Mouse (Mus musculus): Measurements from ENCODE around the gene Dlg2. TPM values are rescaled to one million over a fixed set of nuclear protein-coding genes. Genes with fewer than 3 reads are reported as not detected.

Gene Dlg2
- total RNA-seq, 2 experiments from 2014 or later: 394 to 431 TPM

DNA sequence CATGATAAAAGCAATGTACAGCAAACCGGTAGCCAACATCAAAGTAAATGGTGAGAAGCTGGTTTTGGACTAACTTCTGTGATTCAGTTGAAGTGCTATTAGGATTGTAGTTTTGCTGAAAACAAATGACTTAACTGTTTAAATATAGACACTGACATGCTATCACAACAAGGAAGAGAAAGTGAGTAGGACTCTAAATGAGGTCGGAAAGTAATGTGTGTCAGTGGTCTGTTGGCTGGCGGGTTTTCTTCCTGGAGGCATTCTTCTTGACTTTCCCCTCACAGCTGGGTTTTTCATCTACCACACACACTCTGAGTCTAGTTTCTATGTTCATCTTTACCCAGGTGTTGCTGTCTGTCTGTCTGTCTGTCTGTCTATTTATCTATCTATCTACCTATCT, 1771.1 kb downstream of the Dlg2 start:
- intact Hi-C loops (cut with DNase I): no loop called here
- DNase-seq (ENCODE audit: low spot score in 2 of 2): no peak

DNA sequence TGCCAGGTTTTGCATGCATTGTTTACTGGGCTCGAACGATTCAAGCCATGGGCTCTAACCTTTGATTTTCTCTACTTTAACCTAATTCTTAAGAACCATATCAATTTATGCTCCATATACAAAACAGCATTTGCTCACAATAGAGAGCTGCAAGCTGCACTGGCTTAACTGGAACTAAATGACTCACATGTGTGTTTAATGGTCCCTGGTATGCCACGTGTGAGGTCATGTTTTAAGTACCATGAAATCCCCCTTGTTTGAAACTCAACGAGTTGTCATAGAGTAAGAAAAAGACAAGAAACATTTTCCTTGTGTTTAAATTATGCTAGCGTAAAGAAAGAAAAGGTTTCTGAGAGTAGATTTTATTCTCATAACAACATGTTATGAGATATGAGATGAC, 1772.1 kb downstream of the Dlg2 start:
- intact Hi-C loops (cut with DNase I): no loop called here
- DNase-seq (ENCODE audit: low spot score in 2 of 2): no peak

DNA sequence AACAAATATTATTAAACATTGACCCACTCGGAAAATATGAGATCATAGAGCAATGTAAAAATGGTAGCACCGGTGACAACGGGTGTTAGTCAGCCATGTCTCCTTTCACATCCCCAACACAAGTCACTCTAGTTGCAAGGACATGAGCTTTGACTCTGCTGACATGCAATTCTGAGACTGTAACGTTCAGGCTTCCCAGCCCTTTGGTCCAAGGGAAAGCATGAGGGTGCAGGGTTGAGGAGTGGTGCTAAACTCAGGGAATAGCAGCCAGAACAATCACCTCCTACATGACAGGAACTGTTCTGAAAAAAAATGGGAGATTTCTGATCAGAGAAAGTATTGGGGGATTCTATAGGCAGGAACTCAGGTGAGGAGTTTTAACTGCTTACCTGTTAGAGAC, 1781.7 kb downstream of the Dlg2 start:
- intact Hi-C loops (cut with DNase I): no loop called here
- no peak for DNase-seq (ENCODE audit: low spot score in 2 of 2)

DNA sequence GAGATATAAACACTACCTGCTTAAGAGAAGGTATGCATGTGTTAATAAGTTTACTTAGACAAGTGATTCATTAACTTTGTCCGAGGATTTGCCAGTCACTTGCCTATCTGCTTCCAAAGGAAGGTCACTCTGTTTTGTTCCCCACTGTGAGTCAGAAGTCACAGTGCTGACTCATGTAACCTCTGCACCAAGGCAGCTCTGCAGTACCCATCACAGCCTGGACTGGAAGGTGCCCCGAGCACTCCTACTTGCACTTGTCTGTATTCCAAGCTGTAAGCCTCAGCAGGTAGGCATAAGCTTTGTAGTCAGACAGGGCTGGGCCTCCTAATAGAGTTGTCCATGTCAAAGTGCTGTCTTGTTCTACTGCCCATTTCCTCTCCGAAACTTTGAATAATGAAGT, 1782.2 kb downstream of the Dlg2 start:
- intact Hi-C loops (cut with DNase I): no loop called here
- no peak for DNase-seq (ENCODE audit: low spot score in 2 of 2)

DNA sequence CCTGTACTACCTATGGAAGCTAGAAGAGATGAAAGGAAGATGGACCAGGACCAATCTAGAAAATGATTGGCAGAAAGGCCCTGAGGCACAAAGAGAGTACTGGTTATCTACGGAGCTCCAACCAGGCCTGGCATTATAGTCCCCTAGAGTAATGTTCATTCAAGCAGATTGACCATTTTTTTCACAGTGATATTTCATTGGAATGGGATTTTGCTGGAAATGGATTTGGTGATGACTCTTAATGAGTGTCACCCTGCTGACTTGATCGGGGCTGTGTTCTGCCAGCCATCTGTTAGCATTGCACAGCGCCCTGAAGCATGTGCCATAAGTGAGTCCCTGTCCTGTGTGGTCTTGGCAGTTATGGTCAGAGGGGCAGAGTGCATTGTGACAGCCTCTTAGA, 1787.9 kb downstream of the Dlg2 start:
- DNase-seq (ENCODE audit: low spot score in 2 of 2): no peak
- intact Hi-C loops (cut with DNase I): no loop called here

DNA sequence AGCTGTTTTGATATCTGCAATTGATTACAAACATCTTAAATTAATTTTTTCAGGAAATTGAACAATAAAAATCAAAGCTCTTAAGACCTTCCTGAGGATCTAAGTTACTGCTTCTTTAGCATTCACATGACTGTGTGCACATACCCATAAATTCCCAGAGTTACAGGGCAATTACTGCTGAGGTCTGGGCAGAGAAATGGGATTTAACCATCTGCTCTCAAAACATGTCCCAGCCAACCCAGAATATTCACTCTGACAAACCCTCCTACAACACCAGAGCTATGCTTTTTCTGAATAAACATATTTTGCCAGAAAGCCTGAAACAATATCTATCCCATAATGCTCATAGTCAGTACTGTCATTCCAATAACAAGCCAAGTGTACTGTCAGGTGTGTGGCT, 1788.5 kb downstream of the Dlg2 start:
- intact Hi-C loops (cut with DNase I): no loop called here

DNA sequence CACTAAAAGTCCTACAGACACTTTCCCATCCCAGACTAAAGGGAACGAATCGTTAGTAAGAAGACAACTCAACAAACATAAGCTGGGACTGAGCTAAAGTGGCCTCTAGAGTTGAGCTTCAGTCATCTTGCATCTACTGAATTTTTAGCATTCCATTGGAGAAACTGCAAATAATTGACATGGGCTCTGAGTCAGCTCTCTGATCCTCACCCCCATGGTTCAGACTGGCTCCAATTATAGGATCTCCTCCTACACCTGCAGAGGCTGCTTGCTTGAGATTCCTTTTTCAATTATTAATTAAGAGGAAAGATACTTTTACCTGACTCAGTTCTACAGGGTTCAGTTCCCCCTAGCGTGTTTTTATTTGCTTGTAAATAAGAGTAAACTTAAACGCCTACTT, 1798.9 kb downstream of the Dlg2 start:
- DNase-seq (ENCODE audit: low spot score in 2 of 2): no peak
- intact Hi-C loops (cut with DNase I): no loop called here

More for the DNA sequence above, 1788.5 kb downstream of the Dlg2 start:
- DNase-seq (ENCODE audit: low spot score in 2 of 2): no peak

DNA sequence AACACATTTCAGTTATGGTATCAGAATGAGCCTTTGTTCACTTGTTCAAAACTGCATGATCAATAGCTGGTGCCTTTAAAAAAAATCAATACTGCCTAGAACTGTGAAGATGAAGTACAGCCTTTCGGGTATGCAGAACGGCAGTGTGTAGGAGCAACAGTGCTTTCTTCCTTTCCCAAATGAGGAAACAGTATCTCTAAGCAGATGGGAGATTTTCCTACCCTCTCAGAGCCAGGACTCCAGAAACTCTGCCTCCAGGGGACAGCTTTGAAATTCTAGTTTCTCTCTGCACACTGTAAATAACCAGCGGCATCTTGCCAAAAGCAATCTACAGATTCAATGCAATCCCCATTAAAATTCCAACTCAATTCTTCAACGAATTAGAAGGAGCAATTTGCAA, 1801.2 kb downstream of the Dlg2 start:
- DNase-seq (ENCODE audit: low spot score in 2 of 2): peak; percentile 52
- intact Hi-C loops (cut with DNase I): no loop called here

DNA sequence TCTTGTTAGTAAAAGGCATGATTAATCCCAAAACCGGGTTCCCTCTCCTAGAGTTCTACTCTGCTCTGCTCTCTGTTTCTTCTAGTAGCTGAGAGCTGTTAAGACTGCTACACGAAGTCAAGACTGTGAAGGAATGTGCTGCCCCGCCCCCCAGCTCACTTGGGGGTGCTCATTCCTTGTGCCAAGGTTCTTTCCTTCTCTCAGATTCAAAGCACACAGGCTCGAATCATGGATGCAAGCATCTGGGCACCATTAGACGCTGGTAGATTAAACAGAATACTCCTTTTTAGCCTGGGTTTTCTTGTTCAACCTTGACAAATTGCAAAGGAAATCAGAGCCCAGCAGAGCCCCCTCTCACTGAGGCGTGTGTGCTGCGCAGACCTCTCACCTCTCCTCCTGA, 1804.5 kb downstream of the Dlg2 start:
- no peak for DNase-seq (ENCODE audit: low spot score in 2 of 2)
- intact Hi-C loops (cut with DNase I): no loop called here

DNA sequence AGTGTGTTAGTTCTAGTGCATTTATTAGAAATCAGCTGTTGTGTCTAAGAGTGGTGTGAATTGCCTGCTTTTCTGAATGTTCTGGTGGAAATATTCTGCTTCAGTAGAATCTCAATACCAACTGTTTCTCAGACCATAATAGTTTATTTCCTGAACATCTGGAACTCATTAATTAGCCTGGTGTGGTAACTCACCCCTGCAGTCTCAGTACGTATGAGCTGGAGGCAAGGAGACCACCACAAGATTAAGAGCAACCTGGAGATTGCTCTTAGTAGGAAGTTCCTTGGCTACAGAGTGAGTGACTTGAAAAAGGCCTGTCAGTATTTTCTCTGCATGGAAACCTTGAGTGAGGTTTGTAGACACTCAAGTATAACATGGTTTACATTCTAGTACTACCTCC, 1810.6 kb downstream of the Dlg2 start:
- no peak for DNase-seq (ENCODE audit: low spot score in 2 of 2)
- intact Hi-C loops (cut with DNase I): no loop called here

DNA sequence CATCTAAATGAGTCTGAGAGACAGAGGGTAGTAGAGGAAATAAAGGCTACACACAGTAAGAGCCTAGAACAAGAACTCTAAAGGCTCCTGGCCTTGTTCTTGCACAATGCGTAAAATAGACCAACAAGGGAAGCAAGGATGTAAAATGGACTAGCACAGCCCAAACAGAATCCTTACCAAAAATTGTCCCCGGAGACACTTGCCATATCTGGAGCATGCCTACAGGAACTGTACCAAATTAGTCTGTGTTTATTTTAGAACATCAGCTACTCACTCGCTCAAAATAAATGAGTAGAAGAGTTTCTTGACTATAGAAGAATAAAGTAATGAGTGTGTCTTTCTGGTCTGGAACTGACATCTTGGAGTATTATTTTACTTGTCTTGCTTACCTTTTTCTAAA, 1812.3 kb downstream of the Dlg2 start:
- peak in 1 of 2 experiments; percentile 24 for DNase-seq (ENCODE audit: low spot score in 2 of 2)
- intact Hi-C loops (cut with DNase I): no loop called here

DNA sequence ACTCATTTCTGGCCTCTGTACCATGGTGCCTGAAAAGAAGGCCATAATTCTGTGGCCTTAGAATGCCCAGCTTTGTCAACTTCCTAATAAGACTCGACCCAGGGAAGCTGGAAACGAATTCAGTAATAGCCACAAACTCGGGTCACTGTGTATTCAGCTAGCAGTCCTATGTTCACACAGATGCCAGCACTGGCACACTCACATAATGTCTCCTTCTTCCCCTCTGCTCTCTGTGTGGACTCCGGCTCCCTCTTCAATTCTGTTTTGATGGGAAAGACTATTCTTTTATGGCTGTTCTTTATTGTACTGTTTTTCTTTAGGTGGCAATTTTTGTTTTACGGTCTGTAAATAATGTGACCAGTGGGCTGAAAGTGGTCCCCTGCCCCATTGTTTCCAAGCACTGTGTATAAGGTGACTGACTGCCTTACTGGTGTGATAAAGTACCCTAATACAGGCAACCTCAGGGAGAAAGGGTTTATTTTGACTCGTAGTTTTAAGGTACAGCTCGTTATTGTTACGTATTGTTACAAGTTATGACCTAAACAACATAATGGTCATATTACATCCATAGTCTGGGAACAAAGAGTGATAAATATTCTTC, 1816.5 kb downstream of the Dlg2 start:
- DNase-seq (ENCODE audit: low spot score in 2 of 2): no peak
- intact Hi-C loops (cut with DNase I): no loop called here

DNA sequence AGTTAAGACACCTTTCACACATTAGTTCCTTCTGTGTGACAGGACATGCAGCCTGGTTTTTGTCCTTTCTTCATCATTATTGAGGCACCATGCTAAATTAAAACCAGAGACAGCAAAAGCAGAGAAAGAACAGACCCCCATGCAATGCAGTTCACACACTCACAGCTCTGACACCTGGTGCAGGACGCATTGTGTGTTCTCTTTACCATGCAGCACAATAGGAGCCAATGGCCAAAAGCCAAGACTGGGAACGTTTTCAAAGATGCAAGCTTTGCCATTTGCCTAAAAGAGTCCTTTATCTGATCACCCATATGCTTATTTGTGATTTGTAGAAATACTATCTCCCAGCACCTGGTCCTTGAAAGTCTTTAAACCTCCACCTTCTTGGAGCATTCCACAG, 1824.6 kb downstream of the Dlg2 start:
- DNase-seq (ENCODE audit: low spot score in 2 of 2): no peak
- intact Hi-C loops (cut with DNase I): no loop called here

DNA sequence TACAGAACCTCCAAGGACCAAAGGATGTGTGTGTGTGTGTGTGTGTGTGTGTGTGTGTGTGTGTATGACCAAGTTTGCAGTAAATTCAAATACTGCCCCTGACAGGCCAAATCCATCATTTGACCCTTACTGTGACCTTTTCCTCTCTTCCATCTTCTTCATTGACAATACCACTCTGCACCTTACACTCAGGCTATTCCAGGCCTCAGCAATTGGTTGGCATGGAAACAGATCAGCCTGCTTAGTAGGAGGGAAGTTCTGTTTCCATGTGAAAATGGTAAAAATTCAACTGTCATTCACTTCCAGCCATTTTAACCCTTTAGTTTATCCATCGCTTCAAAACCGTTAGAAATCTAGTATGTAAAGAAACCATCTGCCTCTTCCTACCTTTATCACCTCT, 1831.2 kb downstream of the Dlg2 start:
- peak in 1 of 2 experiments; percentile 38 for DNase-seq (ENCODE audit: low spot score in 2 of 2)
- intact Hi-C loops (cut with DNase I): no loop called here

DNA sequence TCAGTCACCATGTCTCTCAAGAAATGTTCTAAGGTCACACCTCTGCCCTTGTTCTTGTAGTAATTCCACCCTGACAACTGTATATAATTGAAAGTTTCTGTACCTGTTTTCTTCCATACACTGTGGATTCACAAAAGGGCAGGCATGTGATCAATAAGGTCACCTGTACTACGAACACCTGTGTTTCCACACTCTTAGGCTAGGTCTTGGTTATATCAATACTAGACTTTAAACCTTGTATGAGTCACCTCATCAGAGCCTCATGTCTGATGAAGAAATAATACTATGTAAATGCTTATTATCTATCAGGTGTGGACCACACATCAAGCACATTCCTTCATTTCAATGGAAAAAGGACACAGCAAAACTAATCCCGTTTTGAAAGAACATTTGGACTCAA, 1831.7 kb downstream of the Dlg2 start:
- intact Hi-C loops (cut with DNase I): no loop called here
- DNase-seq (ENCODE audit: low spot score in 2 of 2): no peak

DNA sequence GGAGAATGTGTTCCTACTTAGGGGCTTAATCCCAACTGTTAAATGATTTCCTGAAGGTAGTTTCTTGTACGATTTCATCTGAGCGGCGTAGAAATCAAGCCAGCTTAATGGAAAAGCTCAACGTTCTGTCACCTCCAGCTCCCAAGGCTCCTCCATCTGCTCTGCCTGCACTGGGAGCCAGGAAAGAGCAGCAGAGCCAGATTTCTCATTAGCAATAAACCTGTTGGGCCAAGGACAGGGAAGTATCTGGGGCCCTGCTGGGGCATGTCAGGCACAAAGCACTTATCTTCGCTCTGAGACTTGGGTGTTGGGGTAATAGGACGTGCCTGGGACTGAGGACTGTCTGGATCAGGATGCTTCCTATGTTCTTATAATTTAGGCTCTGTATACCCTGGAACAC, 1839.9 kb downstream of the Dlg2 start:
- DNase-seq (ENCODE audit: low spot score in 2 of 2): no peak
- intact Hi-C loops (cut with DNase I): no loop called here

DNA sequence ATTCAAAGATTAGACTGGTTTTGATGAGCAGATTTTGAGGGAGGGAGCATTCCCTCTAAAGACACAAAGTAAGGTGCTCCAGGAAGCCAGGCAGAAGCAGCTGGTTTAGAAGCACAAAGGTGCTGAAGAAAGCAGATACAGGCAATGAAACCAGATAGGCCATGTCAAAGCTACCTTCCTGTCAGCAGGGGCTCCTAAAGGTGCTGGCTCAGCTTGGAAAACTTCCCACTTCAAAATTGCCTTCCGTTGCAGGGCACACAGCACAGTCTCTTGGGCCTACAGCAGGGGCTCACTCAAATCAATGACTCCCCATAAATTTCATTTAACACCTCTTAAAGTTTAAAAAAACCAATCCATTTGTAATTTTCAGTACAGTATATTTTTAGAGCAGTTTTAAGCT, 1843.0 kb downstream of the Dlg2 start:
- intact Hi-C loops (cut with DNase I): no loop called here
- no peak for DNase-seq (ENCODE audit: low spot score in 2 of 2)

DNA sequence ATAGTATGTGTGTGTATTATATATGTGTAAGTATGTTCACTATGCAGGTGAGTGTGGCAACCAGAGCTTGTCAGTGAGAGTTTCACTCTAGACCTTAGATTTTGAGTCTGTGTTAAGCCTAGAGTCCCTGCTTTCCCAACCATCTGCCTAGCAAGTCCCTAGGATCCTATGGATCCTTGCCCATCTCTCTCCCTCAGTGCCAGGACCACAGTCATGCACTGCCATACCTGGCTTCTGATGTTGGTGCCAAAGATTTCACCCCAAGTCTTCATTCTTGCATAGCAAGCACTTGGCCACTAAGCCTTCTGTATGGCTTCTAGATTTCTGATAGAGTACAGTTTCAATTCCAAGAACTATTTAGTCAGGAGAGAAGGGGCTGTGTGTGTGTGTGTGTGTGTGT, 1843.7 kb downstream of the Dlg2 start:
- intact Hi-C loops (cut with DNase I): loop anchor here (10.0 kb wide), 1 partner anchor 235 kb away; no protein-coding TSS in a partner anchor
- DNase-seq (ENCODE audit: low spot score in 2 of 2): no peak

DNA sequence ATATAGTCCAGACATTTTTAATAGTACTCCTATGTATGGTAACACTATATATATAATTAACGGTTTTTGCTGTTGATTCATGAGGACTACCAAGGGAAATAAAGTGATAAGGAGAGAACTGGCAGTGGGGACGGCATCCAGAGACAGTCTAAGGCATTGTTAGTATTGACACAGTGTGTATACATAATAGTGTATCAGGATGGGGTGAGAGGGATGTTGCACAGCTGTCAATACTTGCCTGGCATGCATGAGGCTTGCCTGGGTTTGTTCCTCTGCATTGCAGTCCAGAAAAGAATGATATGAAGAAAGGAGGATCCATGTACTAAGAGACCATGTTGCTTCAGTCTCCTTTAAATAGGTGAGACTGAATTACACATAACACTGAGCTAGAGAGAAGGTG, 1845.3 kb downstream of the Dlg2 start:
- DNase-seq (ENCODE audit: low spot score in 2 of 2): no peak
- intact Hi-C loops (cut with DNase I): loop anchor here (2.0 to 10.0 kb wide), 2 partner anchors 217 to 233 kb away; no protein-coding TSS in a partner anchor

DNA sequence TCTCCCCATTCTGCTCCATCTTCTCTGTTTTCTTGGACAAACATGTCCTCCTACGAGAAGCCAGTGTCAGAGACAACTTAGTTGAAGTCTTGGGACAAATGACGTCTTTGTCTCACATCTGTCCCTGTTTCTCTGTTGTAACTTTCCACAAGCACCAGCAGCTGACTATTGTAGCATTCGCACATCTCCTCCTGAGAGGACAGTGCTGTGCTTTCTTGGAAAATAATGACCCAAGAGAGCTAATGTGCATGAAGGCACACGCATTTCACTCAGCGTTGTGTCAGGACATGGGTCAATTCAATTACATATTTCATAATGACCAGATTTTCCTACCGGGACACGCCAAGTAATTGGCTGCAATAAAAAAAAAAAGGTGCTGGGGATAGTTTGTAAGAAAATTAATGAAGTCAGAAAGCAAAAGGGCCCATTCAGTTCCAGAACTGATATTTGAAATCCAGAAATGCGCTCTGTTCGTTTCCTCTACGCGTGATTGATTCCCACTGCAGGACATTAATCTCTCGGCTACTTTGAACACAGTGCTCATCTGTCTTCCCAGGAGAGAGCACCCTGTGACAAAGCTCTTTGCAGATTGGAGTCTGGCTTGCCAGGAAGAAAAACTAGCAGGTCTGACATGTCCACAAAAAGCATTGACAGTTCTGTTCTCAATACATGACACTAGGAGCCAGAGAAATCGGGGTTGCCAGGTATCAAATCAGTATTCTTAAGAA, 1846.0 kb downstream of the Dlg2 start:
- DNase-seq (ENCODE audit: low spot score in 2 of 2): no peak
- intact Hi-C loops (cut with DNase I): loop anchor here (2.0 to 10.0 kb wide), 2 partner anchors 218 to 232 kb away; no protein-coding TSS in a partner anchor

DNA sequence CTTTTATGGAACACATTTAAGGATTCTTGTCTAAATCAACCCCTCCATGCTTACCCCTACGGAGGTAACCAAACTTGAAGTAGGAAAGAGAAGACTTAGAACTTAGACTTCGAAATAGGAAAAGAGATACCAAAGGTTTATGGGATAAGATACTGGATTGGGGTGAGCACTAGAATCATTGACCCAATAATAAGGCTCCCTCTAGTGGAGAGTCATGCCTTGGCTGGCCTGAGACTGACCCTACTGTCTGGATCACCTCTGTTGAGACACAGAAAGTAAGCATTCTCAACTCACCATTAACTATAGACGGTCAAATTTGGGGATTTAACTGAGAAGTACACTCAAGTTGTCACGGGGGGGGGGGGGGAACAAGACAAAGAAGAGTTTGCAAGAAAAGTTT, 1847.2 kb downstream of the Dlg2 start:
- no peak for DNase-seq (ENCODE audit: low spot score in 2 of 2)
- intact Hi-C loops (cut with DNase I): loop anchor here (2.0 to 10.0 kb wide), 2 partner anchors 219 to 231 kb away; no protein-coding TSS in a partner anchor
